ENCODE assay signal across 30 mouse cellular contexts in the genomic region with DNA sequence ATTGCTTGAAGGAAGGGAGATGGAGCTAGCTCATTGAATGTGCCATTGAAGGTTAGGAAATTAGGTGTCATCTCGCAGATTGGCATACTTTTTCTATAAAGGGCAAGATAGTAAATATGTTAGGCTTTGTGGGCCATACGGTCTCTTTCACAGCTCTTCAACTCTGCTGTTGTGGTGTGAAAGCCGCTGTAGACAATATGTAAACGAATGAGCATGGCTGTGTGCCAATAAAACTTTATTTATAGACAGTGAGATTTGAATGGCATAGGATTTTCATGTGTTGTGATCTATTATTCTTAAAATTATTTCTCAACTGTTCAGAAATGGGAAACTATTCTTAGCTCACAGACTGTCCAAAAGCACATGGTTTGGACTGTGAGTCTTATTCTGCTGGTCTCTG.
DNase-seq lines count a peak whose midpoint lies in the region; ATAC-seq and TF ChIP-seq lines count a peak whose summit lies in the region.
"Had no signal": no experiment of that assay in that cellular context is flagged by ENCODE, and none has a peak within 500 bp of the region (broad histone marks: within the 10 kb centered on the region; RNA-seq: fewer than 3 reads in every experiment).

No protein-coding gene starts in this region.

- DNase-seq in forebrain, embryonic 14.5 days (ENCODE audit: low spot score) = peak; percentile 75
- no peak for DNase-seq in forebrain, embryonic 10.5 days (ENCODE audit: extremely low spot score, low spot score)
- peak; percentile 58 for DNase-seq in forebrain, postnatal 0 days
- no peak for DNase-seq in forebrain, embryonic 11.5 days (ENCODE audit: low spot score)
- peak; percentile 67 for DNase-seq in lung, embryonic 14.5 days
- DNase-seq in lung, postnatal 14 days = no peak
- no peak for DNase-seq in urinary bladder, adult 2 months (ENCODE audit: low spot score)
- DNase-seq: adrenal gland, adult 8-10 months; adrenal gland, postnatal 25 days; cerebellum, adult 11-12 months; cerebellum, adult 8-10 months; cerebellum, postnatal 10 days; cerebellum, postnatal 36 days; embryo, embryonic 11 days; gastrocnemius, adult 2 months; gastrocnemius, postnatal 14 days; heart, adult 18-20 months; heart, postnatal 10 days; heart, postnatal 4 days had no signal

- no peak for TF ChIP-seq POLR2A in bone marrow macrophage, adult 2 months (IDR thresholded peaks at IDR 0.05; ENCODE audit: borderline replicate concordance, low read depth, low read length)

- no peak overlapping the region for H3K9ac ChIP-seq in forebrain, embryonic 14.5 days (ENCODE audit: low read length)
- no peak overlapping the region for H3K9ac ChIP-seq in forebrain, postnatal 0 days
- no peak overlapping the region for H3K9ac ChIP-seq in forebrain, embryonic 11.5 days (ENCODE audit: low read length)
- no peak overlapping the region for H3K9ac ChIP-seq in lung, embryonic 14.5 days
- H3K9ac ChIP-seq: embryonic facial prominence, embryonic 13.5 days; heart, embryonic 12.5 days; heart, embryonic 15.5 days; hindbrain, embryonic 14.5 days had no signal

- no peaks in the 10 kb centered on the region for H3K27me3 ChIP-seq in forebrain, embryonic 14.5 days (replicated peaks; ENCODE audit: control insufficient read depth, insufficient read depth, low read length)
- H3K27me3 ChIP-seq in forebrain, embryonic 10.5 days (ENCODE audit: poor library complexity, severe bottlenecking) = no peaks in the 10 kb centered on the region
- H3K27me3 ChIP-seq in forebrain, postnatal 0 days (ENCODE audit: insufficient read depth, low read length) = no peaks in the 10 kb centered on the region
- H3K27me3 ChIP-seq in forebrain, embryonic 11.5 days (ENCODE audit: control insufficient read depth, insufficient read depth, low read length) = no peaks in the 10 kb centered on the region
- no peaks in the 10 kb centered on the region for H3K27me3 ChIP-seq in lung, embryonic 14.5 days (ENCODE audit: insufficient read depth, low read length)
- H3K27me3 ChIP-seq: embryonic facial prominence, embryonic 13.5 days; heart, embryonic 12.5 days; heart, embryonic 15.5 days had no signal

- peak; percentile 61; the same call in 1 of the 2 replicates for ATAC-seq in forebrain, embryonic 14.5 days
- ATAC-seq in forebrain, postnatal 0 days = peak; percentile 51
- no peak for ATAC-seq in forebrain, embryonic 11.5 days (replicated peaks; ENCODE audit: low FRiP score)
- no peak for ATAC-seq in lung, embryonic 14.5 days (ENCODE audit: insufficient read depth)
- ATAC-seq: activated CD4-positive, CD25-positive, alpha-beta regulatory T cell, adult 4 months; hindbrain, postnatal 0 days; inflammation-experienced regulatory T-cells, adult 6 months; intestine, embryonic 16.5 days had no signal

- no peak for TF ChIP-seq CTCF in forebrain, postnatal 0 days (IDR thresholded peaks at IDR 0.05; ENCODE audit: low read depth)
- no peak for TF ChIP-seq CTCF in lung, embryonic 14.5 days (IDR thresholded peaks at IDR 0.05; ENCODE audit: low read depth)
- TF ChIP-seq CTCF in bone marrow macrophage, adult 2 months (IDR thresholded peaks at IDR 0.05; ENCODE audit: low read depth, low read length) = no peak

- 63% methylated on average over 4 of the region's 4 CpGs for WGBS in forebrain, embryonic 14.5 days
- WGBS in forebrain, embryonic 10.5 days = 96% methylated on average over 4 of the region's 4 CpGs
- WGBS in forebrain, postnatal 0 days = 52% methylated on average over 4 of the region's 4 CpGs
- 85% methylated on average over 4 of the region's 4 CpGs for WGBS in forebrain, embryonic 11.5 days
- WGBS in lung, embryonic 14.5 days = 42% methylated on average over 4 of the region's 4 CpGs

- no peak overlapping the region for H3K4me2 ChIP-seq in forebrain, embryonic 14.5 days (ENCODE audit: low read length)
- H3K4me2 ChIP-seq in forebrain, postnatal 0 days (ENCODE audit: low read depth) = no peak overlapping the region
- H3K4me2 ChIP-seq in forebrain, embryonic 11.5 days (ENCODE audit: low read depth, low read length, severe bottlenecking) = no peak overlapping the region
- H3K4me2 ChIP-seq in lung, embryonic 14.5 days = no peak overlapping the region
- H3K4me2 ChIP-seq: embryonic facial prominence, embryonic 13.5 days; heart, embryonic 12.5 days; heart, embryonic 15.5 days; hindbrain, embryonic 14.5 days had no signal

- no peak overlapping the region for H3K27ac ChIP-seq in forebrain, embryonic 14.5 days (ENCODE audit: low read depth, low read length)
- H3K27ac ChIP-seq in forebrain, embryonic 10.5 days = no peak overlapping the region
- H3K27ac ChIP-seq in forebrain, postnatal 0 days (ENCODE audit: low read depth, low read length) = no peak overlapping the region
- no peak overlapping the region for H3K27ac ChIP-seq in forebrain, embryonic 11.5 days (ENCODE audit: low read depth, low read length)
- H3K27ac ChIP-seq in lung, embryonic 14.5 days (ENCODE audit: low read depth) = no peak overlapping the region
- H3K27ac ChIP-seq in bone marrow macrophage, adult 2 months (ENCODE audit: insufficient read depth, low read depth, low read length) = peak overlapping the region; percentile 82; the same call in 1 of the 2 replicates
- H3K27ac ChIP-seq: embryonic facial prominence, embryonic 10.5 days; embryonic facial prominence, embryonic 13.5 days; gastrocnemius, adult 2 months; heart, embryonic 15.5 days; hindbrain, embryonic 14.5 days; hindbrain, postnatal 0 days had no signal

- no peak overlapping the region for H3K4me3 ChIP-seq in forebrain, embryonic 14.5 days (ENCODE audit: low read depth, low read length)
- no peak overlapping the region for H3K4me3 ChIP-seq in forebrain, embryonic 10.5 days
- H3K4me3 ChIP-seq in forebrain, postnatal 0 days (ENCODE audit: low read depth, low read length) = no peak overlapping the region
- H3K4me3 ChIP-seq in forebrain, embryonic 11.5 days (ENCODE audit: low read depth, low read length) = no peak overlapping the region
- no peak overlapping the region for H3K4me3 ChIP-seq in lung, embryonic 14.5 days (ENCODE audit: low read depth, low read length)
- H3K4me3 ChIP-seq in bone marrow macrophage, adult 2 months (ENCODE audit: insufficient read depth, low read length) = no peak overlapping the region
- H3K4me3 ChIP-seq: embryonic facial prominence, embryonic 10.5 days; embryonic facial prominence, embryonic 13.5 days; erythroblast, embryonic 14.5 days; gastrocnemius, adult 2 months; heart, embryonic 12.5 days; heart, embryonic 15.5 days had no signal

- no peaks in the 10 kb centered on the region for H3K9me3 ChIP-seq in forebrain, embryonic 14.5 days (replicated peaks; ENCODE audit: control insufficient read depth, low read length)
- H3K9me3 ChIP-seq in forebrain, embryonic 10.5 days = no peaks in the 10 kb centered on the region
- H3K9me3 ChIP-seq in forebrain, postnatal 0 days (ENCODE audit: low read length) = no peaks in the 10 kb centered on the region
- no peaks in the 10 kb centered on the region for H3K9me3 ChIP-seq in forebrain, embryonic 11.5 days (ENCODE audit: control insufficient read depth, low read length)
- H3K9me3 ChIP-seq in lung, embryonic 14.5 days (ENCODE audit: low read depth, low read length) = no peaks in the 10 kb centered on the region
- H3K9me3 ChIP-seq: embryonic facial prominence, embryonic 10.5 days; embryonic facial prominence, embryonic 13.5 days; heart, embryonic 12.5 days; heart, embryonic 15.5 days had no signal

- no peaks in the 10 kb centered on the region for H3K36me3 ChIP-seq in forebrain, embryonic 14.5 days (ENCODE audit: control insufficient read depth, insufficient read depth, low read length)
- no peaks in the 10 kb centered on the region for H3K36me3 ChIP-seq in forebrain, embryonic 10.5 days (replicated peaks)
- H3K36me3 ChIP-seq in forebrain, postnatal 0 days (ENCODE audit: insufficient read depth) = no peaks in the 10 kb centered on the region
- H3K36me3 ChIP-seq in forebrain, embryonic 11.5 days (ENCODE audit: control insufficient read depth, insufficient read depth, low read length) = no peaks in the 10 kb centered on the region
- H3K36me3 ChIP-seq in lung, embryonic 14.5 days (ENCODE audit: insufficient read depth) = no peaks in the 10 kb centered on the region
- H3K36me3 ChIP-seq: embryonic facial prominence, embryonic 10.5 days; embryonic facial prominence, embryonic 13.5 days; heart, embryonic 12.5 days; heart, embryonic 15.5 days had no signal

- H3K4me1 ChIP-seq in forebrain, embryonic 14.5 days (ENCODE audit: control insufficient read depth, insufficient read depth, low read length) = peaks cover 4% of the 10 kb centered on the region; the same call in 1 of the 2 replicates
- peaks cover 13% of the 10 kb centered on the region; the same call in 1 of the 2 replicates for H3K4me1 ChIP-seq in forebrain, embryonic 10.5 days
- H3K4me1 ChIP-seq in forebrain, postnatal 0 days (ENCODE audit: insufficient read depth) = peaks cover 9% of the 10 kb centered on the region; the same call in 1 of the 2 replicates
- H3K4me1 ChIP-seq in forebrain, embryonic 11.5 days (replicated peaks; ENCODE audit: control insufficient read depth, insufficient read depth, low read length) = no peaks in the 10 kb centered on the region
- no peaks in the 10 kb centered on the region for H3K4me1 ChIP-seq in lung, embryonic 14.5 days (ENCODE audit: insufficient read depth)
- H3K4me1 ChIP-seq in bone marrow macrophage, adult 2 months (ENCODE audit: control insufficient read depth, insufficient read depth, low read length) = peaks cover 48% of the 10 kb centered on the region

Comparison
In these comparisons a context has a peak if more than half of its experiments do, and no peak if none do; other contexts are left out.
1. ATAC-seq: peak in forebrain, embryonic 14.5 days (single experiment) and forebrain, postnatal 0 days (single experiment); none in forebrain, embryonic 11.5 days (single experiment) and lung, embryonic 14.5 days (single experiment).
2. DNase-seq: peak in forebrain, embryonic 14.5 days (single experiment), forebrain, postnatal 0 days (single experiment) and lung, embryonic 14.5 days (single experiment); none in forebrain, embryonic 10.5 days (single experiment), forebrain, embryonic 11.5 days (single experiment), lung, postnatal 14 days (single experiment) and urinary bladder, adult 2 months (single experiment).